Mouse (Mus musculus) liver, postnatal 0 days (tissue): Measurements from ENCODE around the gene Rpap2. TPM values are rescaled to one million over a fixed set of nuclear protein-coding genes. Genes with fewer than 3 reads are reported as not detected.
A peak's percentile ranks its signal among the peaks of the same experiment; 100 is the strongest.

ENCODE experiments used
- ATAC-seq: fragments of 200-750 bp; cut with Nextera tagmentation; 2 replicates; pipeline ENCODE4 v1.8.0; 2017; ENCODE audit warnings: mild to moderate bottlenecking, moderate library complexity
- DNase-seq: peaks from one replicate; pipeline ENCODE4 v3.0.0-alpha.2; 2016
- H3K27ac ChIP-seq: fragments of 300-500 bp; sonication (generic); 2 replicates; pipeline ENCODE4 v1.5.1; 2014; ENCODE audit warnings: antibody characterized with exemption, moderate library complexity, mild to moderate bottlenecking, low read depth
- H3K27me3 ChIP-seq: fragments of 300-500 bp; sonication (generic); 2 replicates; pipeline ENCODE4 v1.6.1; 2014; ENCODE audit warnings: low read length, control low read depth, mixed read lengths; ENCODE audit not compliant: insufficient read depth
- H3K36me3 ChIP-seq: fragments of 300-500 bp; sonication (generic); replicated peaks from 2 replicates; pipeline ENCODE4 v1.6.1; 2014; ENCODE audit warnings: mild to moderate bottlenecking, control low read depth, low read length, moderate library complexity, mixed read lengths; ENCODE audit not compliant: insufficient read depth
- H3K4me1 ChIP-seq: fragments of 300-500 bp; sonication (generic); 2 replicates; pipeline ENCODE4 v1.6.1; 2014; ENCODE audit warnings: antibody characterized with exemption, mild to moderate bottlenecking, control low read depth; ENCODE audit not compliant: insufficient read depth
- H3K4me2 ChIP-seq: fragments of 300-500 bp; sonication (generic); 2 replicates; pipeline ENCODE4 v1.6.1; 2014; ENCODE audit warnings: low read depth, mild to moderate bottlenecking, low read length, moderate library complexity, mixed read lengths
- H3K4me3 ChIP-seq: fragments of 300-500 bp; sonication (generic); 2 replicates; pipeline ENCODE4 v1.5.1; 2014; ENCODE audit warnings: low read depth, low read length
- H3K9ac ChIP-seq: fragments of 300-500 bp; sonication (generic); replicated peaks from 2 replicates; pipeline ENCODE4 v1.6.1; 2014; ENCODE audit warnings: mild to moderate bottlenecking, moderate library complexity
- H3K9me3 ChIP-seq: fragments of 300-500 bp; sonication (generic); 2 replicates; pipeline ENCODE4 v1.6.1; 2016; ENCODE audit warnings: mild to moderate bottlenecking, control low read depth, low read length, mixed read lengths
- CTCF ChIP-seq: sonication (generic); IDR thresholded peaks from 2 replicates; pipeline ENCODE4 v1.5.1; 2016; ENCODE audit warnings: antibody characterized with exemption, low read depth
- EP300 ChIP-seq: IDR thresholded peaks from 2 replicates; pipeline ENCODE4 v1.6.1; 2016; ENCODE audit warnings: antibody characterized with exemption, low read depth, mild to moderate bottlenecking
- WGBS: fragments of 180-500 bp; shearing (Covaris S2); extraction: QIAGEN DNeasy Blood & Tissue Kit; methylation state at CpG from one replicate; pipeline ENCODE4 v1.1.7; 2014; ENCODE audit not compliant: insufficient replicate concordance; 5-methylcytosine and 5-hydroxymethylcytosine counted together
- polyA plus RNA-seq: library from polyadenylated mRNA; unstranded; fragments of >200 nt; fragmentation: Nextera tagmentation; extraction: Ambion mirVana; gene quantifications from 2 replicates; pipeline ENCODE4 v1.2.1, GENCODE M21; 2015

Rpap2 gene
- polyA plus RNA-seq, 1 experiment from 2014 or later, result 5.5 TPM

- no peak for TF ChIP-seq EP300
- no peak for TF ChIP-seq CTCF
- WGBS, result 71% methylated on average over 4 of the region's 4 CpGs
Observed at GRCm38 (mm10) chr5:107705756-107706155, 108.6 kb downstream of the Rpap2 start.

GRCm38 (mm10) chr5:107706262-107706661 lies 109.1 kb downstream of the Rpap2 start:
- 45% methylated on average over 1 of the region's 1 CpGs for WGBS
- DNase-seq (no peak), ATAC-seq (no peak)
- Histone ChIP-seq H3K9me3 (no peaks in the 10 kb centered on the region), H3K36me3 (no peaks in the 10 kb centered on the region), H3K27ac (no peak overlapping the region), H3K27me3 (no peaks in the 10 kb centered on the region), H3K4me1 (peaks cover 5% of the 10 kb centered on the region; the same call in 1 of the 2 replicates), H3K9ac (no peak overlapping the region), H3K4me2 (no peak overlapping the region), H3K4me3 (no peak overlapping the region)
- TF ChIP-seq EP300, result no peak
- TF ChIP-seq CTCF, result no peak

More at GRCm38 (mm10) chr5:107705756-107706155, 108.6 kb downstream of the Rpap2 start:
- no peak overlapping the region for H3K27ac ChIP-seq
- H3K4me3 ChIP-seq, result no peak overlapping the region
- no peaks in the 10 kb centered on the region for H3K9me3 ChIP-seq
- no peak overlapping the region for H3K9ac ChIP-seq
- H3K36me3 ChIP-seq, result no peaks in the 10 kb centered on the region
- H3K4me1 ChIP-seq, result peaks cover 3% of the 10 kb centered on the region; the same call in 1 of the 2 replicates
- no peaks in the 10 kb centered on the region for H3K27me3 ChIP-seq
- ATAC-seq (peak; percentile 71), DNase-seq (no peak)
- no peak overlapping the region for H3K4me2 ChIP-seq

- Histone ChIP-seq H3K9ac (no peak overlapping the region), H3K4me3 (no peak overlapping the region), H3K4me2 (no peak overlapping the region), H3K36me3 (no peaks in the 10 kb centered on the region), H3K27me3 (0 out of 2 replicates have a peak, but pooled peaks cover 2% of the 10 kb centered on the region), H3K4me1 (peaks cover 5% of the 10 kb centered on the region; the same call in 1 of the 2 replicates), H3K9me3 (no peaks in the 10 kb centered on the region), H3K27ac (no peak overlapping the region)
- WGBS, result 37% methylated on average over 8 of the region's 8 CpGs
- TF ChIP-seq EP300 (no peak), CTCF (no peak)
- ATAC-seq (no peak), DNase-seq (no peak)
Observed at GRCm38 (mm10) chr5:107708124-107708797, 111.1 kb downstream of the Rpap2 start.

Other genes with a start within 250 kb of the Rpap2 start
- gene Ephx4, start 194.6 kb upstream of the Rpap2 start, polyA plus RNA-seq, result 0.08 and 0.28 TPM in 2 replicates
- not detected in 2 replicates for gene Lpcat2b, start 165.8 kb upstream of the Rpap2 start, polyA plus RNA-seq
- gene Btbd8, start 159.4 kb upstream of the Rpap2 start, polyA plus RNA-seq, result 1.1 and 1.5 TPM in 2 replicates
- 0.04 TPM in 1 of 2 replicates, not detected in the other for gene Gm42669, start 89.8 kb upstream of the Rpap2 start, polyA plus RNA-seq
- gene 1700028K03Rik, start 62.7 kb upstream of the Rpap2 start, polyA plus RNA-seq, result 0.09 and 0.12 TPM in 2 replicates
- 5.9 and 6.9 TPM in 2 replicates for gene Glmn, start 515 bp downstream of the Rpap2 start, polyA plus RNA-seq
- gene Gfi1, start 128.7 kb downstream of the Rpap2 start, polyA plus RNA-seq, result 1.3 and 1.4 TPM in 2 replicates
- gene Ube2d2b, start 232.7 kb downstream of the Rpap2 start, polyA plus RNA-seq, result 0.19 and 0.20 TPM in 2 replicates